Mouse (Mus musculus) CH12.LX (cell line): ENCODE measurements around the gene Bpifb9b. TPM values are rescaled to one million over a fixed set of nuclear protein-coding genes. Genes with fewer than 3 reads are reported as not detected.
"Not testable (repeated sequence)": the region's sequence is repeated elsewhere in the genome, so short reads cannot be mapped to it uniquely, and the experiment has no call there.

Experiments
- DNase-seq: peaks from one replicate; pipeline ENCODE4 v3.0.0-alpha.2; 2013; ENCODE audit errors: extremely low read depth
- H3K27ac ChIP-seq: 2 replicates; pipeline ENCODE4 v1.5.1; 2012; ENCODE audit warnings: low read depth, mild to moderate bottlenecking, control low read depth, moderate library complexity; ENCODE audit not compliant: insufficient read depth
- H3K27me3 ChIP-seq: replicated peaks from 2 replicates; pipeline ENCODE3; 2012; ENCODE audit warnings: inconsistent platforms
- H3K36me3 ChIP-seq, 2 experiments: replicated peaks in 1 of 2; 2 replicates each; pipeline versions ENCODE3 to v1.6.1; 2012; ENCODE audit warnings: inconsistent platforms in 1 of 2, low read length in 1 of 2, mild to moderate bottlenecking in 1 of 2, mixed read lengths in 1 of 2, moderate library complexity in 1 of 2; ENCODE audit not compliant: control insufficient read depth in 1 of 2, insufficient read depth in 1 of 2
- H3K4me1 ChIP-seq, 2 experiments: 2 replicates each; pipeline ENCODE4 v1.6.1; 2012; ENCODE audit warnings: inconsistent platforms in 1 of 2, moderate library complexity in 1 of 2; ENCODE audit not compliant: insufficient read depth in 2 of 2, control insufficient read depth in 1 of 2
- H3K4me2 ChIP-seq: 2 replicates; pipeline ENCODE4 v1.6.1; 2012; ENCODE audit warnings: low read depth, mild to moderate bottlenecking, control low read depth; ENCODE audit not compliant: poor library complexity, insufficient read depth, severe bottlenecking
- H3K4me3 ChIP-seq, 3 experiments: fragments of 150-350 bp in 1 of 3; sonication (generic) in 1 of 3; replicated peaks in 1 of 3; 2 replicates each; pipeline versions ENCODE3 to v1.5.1; 2011 to 2012; ENCODE audit warnings: low read depth in 2 of 3, low read length in 2 of 3, mild to moderate bottlenecking in 2 of 3, moderate library complexity in 2 of 3, control low read depth in 1 of 3, improper control_type of control experiment in 1 of 3, inconsistent platforms in 1 of 3, mixed read lengths in 1 of 3; ENCODE audit not compliant: poor library complexity in 1 of 3
- H3K79me2 ChIP-seq: replicated peaks from 2 replicates; pipeline ENCODE4 v1.6.1; 2012; ENCODE audit warnings: mild to moderate bottlenecking, moderate library complexity; ENCODE audit not compliant: control insufficient read depth, poor library complexity, insufficient read depth, severe bottlenecking; ENCODE audit errors: extremely low read depth
- H3K9ac ChIP-seq: 2 replicates; pipeline ENCODE4 v1.6.1; 2012; ENCODE audit warnings: low read depth, mild to moderate bottlenecking, control low read depth, moderate library complexity; ENCODE audit not compliant: insufficient read depth
- H3K9me3 ChIP-seq: replicated peaks from 2 replicates; pipeline ENCODE3; 2012; ENCODE audit warnings: low read length, inconsistent platforms, mixed read lengths
- BHLHE40 ChIP-seq: IDR thresholded peaks from 2 replicates; pipeline ENCODE4 v1.6.1; 2011; ENCODE audit warnings: mild to moderate bottlenecking, low read depth, low read length, improper control_type of control experiment
- CHD2 ChIP-seq: IDR thresholded peaks from 2 replicates; pipeline ENCODE4 v1.6.1; 2011; ENCODE audit warnings: low read length, improper control_type of control experiment
- CTCF ChIP-seq, 2 experiments: IDR thresholded peaks in 1 of 2; conservative IDR thresholded peaks in 1 of 2; 2 replicates each; pipeline ENCODE4 v1.5.1; 2011 to 2012; ENCODE audit warnings: low read depth in 2 of 2, low read length in 2 of 2, improper control_type of control experiment in 1 of 2, inconsistent platforms in 1 of 2, mild to moderate bottlenecking in 1 of 2, moderate library complexity in 1 of 2
- E2F4 ChIP-seq: IDR thresholded peaks from 2 replicates; pipeline ENCODE4 v1.6.1; 2011; ENCODE audit warnings: low read depth, low read length, improper control_type of control experiment; ENCODE audit not compliant: insufficient replicate concordance
- ELF1 ChIP-seq: IDR thresholded peaks from 2 replicates; pipeline ENCODE4 v1.6.1; 2014; ENCODE audit warnings: low read depth, mild to moderate bottlenecking, inconsistent platforms, low read length, improper control_type of control experiment
- GABPA ChIP-seq: IDR thresholded peaks from 2 replicates; pipeline ENCODE4 v1.6.1; 2012; ENCODE audit warnings: low read depth, low read length, improper control_type of control experiment, inconsistent platforms; ENCODE audit not compliant: insufficient replicate concordance
- IRF4 ChIP-seq: IDR thresholded peaks from 2 replicates; pipeline ENCODE4 v1.6.1; 2014; ENCODE audit warnings: low read depth, mild to moderate bottlenecking, inconsistent platforms, low read length, improper control_type of control experiment
- KAT2A ChIP-seq: IDR thresholded peaks from 2 replicates; pipeline ENCODE4 v1.6.1; 2012; ENCODE audit warnings: low read length, improper control_type of control experiment, inconsistent platforms; ENCODE audit not compliant: insufficient replicate concordance
- MAFK ChIP-seq: IDR thresholded peaks from 2 replicates; pipeline ENCODE4 v1.6.1; 2011; ENCODE audit warnings: low read length, improper control_type of control experiment; ENCODE audit not compliant: insufficient replicate concordance
- MEF2A ChIP-seq: IDR thresholded peaks from 2 replicates; pipeline ENCODE4 v1.6.1; 2014; ENCODE audit warnings: low read depth, mild to moderate bottlenecking, inconsistent platforms, low read length, improper control_type of control experiment, borderline replicate concordance
- NELFE ChIP-seq: IDR thresholded peaks from 2 replicates; pipeline ENCODE4 v1.6.1; 2011; ENCODE audit warnings: low read depth, low read length, improper control_type of control experiment
- NRF1 ChIP-seq: IDR thresholded peaks from 2 replicates; pipeline ENCODE4 v1.6.1; 2014; ENCODE audit warnings: low read depth, mild to moderate bottlenecking, inconsistent platforms, low read length, improper control_type of control experiment, moderate library complexity
- PAX5 ChIP-seq: IDR thresholded peaks from 2 replicates; pipeline ENCODE4 v1.6.1; 2012; ENCODE audit warnings: low read length, inconsistent platforms, mixed read lengths
- POLR2A ChIP-seq: IDR thresholded peaks from 2 replicates; pipeline ENCODE4 v1.6.1; 2011; ENCODE audit warnings: low read depth, mild to moderate bottlenecking, improper control_type of control experiment, low read length
- POLR2AphosphoS2 ChIP-seq: IDR thresholded peaks from 2 replicates; pipeline ENCODE4 v1.6.1; 2011; ENCODE audit warnings: low read depth, low read length, improper control_type of control experiment
- RAD21 ChIP-seq: IDR thresholded peaks from 2 replicates; pipeline ENCODE4 v1.6.1; 2011; ENCODE audit warnings: low read depth, mild to moderate bottlenecking, low read length, improper control_type of control experiment, moderate library complexity
- RCOR1 ChIP-seq: conservative IDR thresholded peaks from 2 replicates; pipeline ENCODE4 v1.6.1; 2012; ENCODE audit warnings: low read depth, mild to moderate bottlenecking, inconsistent platforms, low read length, improper control_type of control experiment
- SIN3A ChIP-seq: IDR thresholded peaks from 2 replicates; pipeline ENCODE4 v1.6.1; 2012; ENCODE audit warnings: low read length, improper control_type of control experiment, inconsistent platforms
- SMC3 ChIP-seq: IDR thresholded peaks from 2 replicates; pipeline ENCODE4 v1.6.1; 2011; ENCODE audit warnings: low read depth, low read length, improper control_type of control experiment
- TCF12 ChIP-seq: IDR thresholded peaks from 2 replicates; pipeline ENCODE4 v1.6.1; 2014; ENCODE audit warnings: low read depth, mild to moderate bottlenecking, inconsistent platforms, low read length, improper control_type of control experiment
- UBTF ChIP-seq: IDR thresholded peaks from 2 replicates; pipeline ENCODE4 v1.6.1; 2012; ENCODE audit warnings: low read depth, mild to moderate bottlenecking, inconsistent platforms, low read length, improper control_type of control experiment, moderate library complexity
- USF2 ChIP-seq: conservative IDR thresholded peaks from 2 replicates; pipeline ENCODE4 v1.6.1; 2011; ENCODE audit warnings: low read depth, low read length, improper control_type of control experiment
- ZC3H11A ChIP-seq: IDR thresholded peaks from 2 replicates; pipeline ENCODE4 v1.6.1; 2012; ENCODE audit warnings: low read depth, mild to moderate bottlenecking, inconsistent platforms, low read length, improper control_type of control experiment
- ZMIZ1 ChIP-seq: IDR thresholded peaks from 2 replicates; pipeline ENCODE4 v1.6.1; 2012; ENCODE audit warnings: low read depth, mild to moderate bottlenecking, inconsistent platforms, low read length, improper control_type of control experiment
- ZNF384 ChIP-seq: IDR thresholded peaks from 2 replicates; pipeline ENCODE4 v1.6.1; 2012; ENCODE audit warnings: low read depth, low read length, improper control_type of control experiment, inconsistent platforms
- dilution Hi-C: fragments of 300-500 bp; cut with MboI; formaldehyde crosslinking; loops from 2 replicates; pipeline ENCODE4 v1.14.3; 2020; ENCODE audit warnings: low sequenced_read_pairs; ENCODE audit not compliant: extremely low pct_unique_long_range_greater_than_20kb, extremely low pct_ligation_motif_present
- in situ Hi-C: fragments of 300-500 bp; cut with MboI; formaldehyde crosslinking; loops from 3 replicates; pipeline ENCODE4 v1.14.3; 2019; ENCODE audit warnings: low sequenced_read_pairs, low pct_ligation_motif_present, low pct_unique_long_range_greater_than_20kb, mixed read lengths
- polyA plus RNA-seq: library from polyadenylated mRNA; unstranded; fragments of >175 nt; gene quantifications from 2 replicates; pipeline ENCODE4 v1.2.1, GENCODE M21; 2012; ENCODE audit warnings: low read depth; ENCODE audit not compliant: insufficient read length
- total RNA-seq, 2 experiments: library from RNA; depleted of rRNA; stranded (reverse); fragments of 300-350 nt in 1 of 2; fragments of >200 nt in 1 of 2; gene quantifications; 2 replicates each; pipeline ENCODE4 v1.2.3; 2012 to 2014

The Bpifb9b gene
- total and polyA plus RNA-seq, 3 experiments: not detected

DNA sequence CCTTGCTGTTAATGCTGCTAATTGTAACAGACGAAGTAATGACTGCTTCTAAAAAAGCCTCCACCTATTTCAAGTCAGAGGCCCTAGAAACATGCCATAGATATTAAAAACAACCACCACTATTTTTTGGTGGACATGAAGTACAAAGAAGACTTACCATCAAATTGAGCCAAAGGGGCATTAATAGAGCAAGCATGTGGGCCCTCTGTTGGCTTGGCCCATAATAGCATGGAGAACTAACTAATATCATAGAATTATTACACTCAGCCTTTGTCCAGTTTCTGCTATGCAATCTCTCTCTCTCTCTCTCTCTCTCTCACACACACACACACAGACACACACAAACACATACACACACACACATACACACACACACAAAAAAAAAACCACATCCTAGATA, 14.2 kb upstream of the Bpifb9b start:
- TF ChIP-seq RCOR1 (no peak), E2F4 (no peak), IRF4 (no peak), ZNF384 (no peak), USF2 (no peak), CTCF (conservative IDR thresholded peaks at IDR 0.05 in 1 of 2, IDR thresholded peaks at IDR 0.05 in 1 of 2; ENCODE audit: low read depth in 2 of 2, low read length in 2 of 2) (peak in 1 of 2 experiments; percentile 42; a peak in 2 of 4 replicates)
- Histone ChIP-seq H3K4me3 (no peak overlapping the region), H3K27me3 (peaks cover 39% of the 10 kb centered on the region), H3K9me3 (no peaks in the 10 kb centered on the region), H3K79me2 (no peaks in the 10 kb centered on the region), H3K4me2 (no peak overlapping the region), H3K36me3 (no peaks in the 10 kb centered on the region), H3K9ac (no peak overlapping the region), H3K27ac (no peak overlapping the region), H3K4me1 (no peaks in the 10 kb centered on the region)
- dilution Hi-C loops (no loop called here), in situ Hi-C loops (loop anchor here (5.0 kb wide), 1 partner anchor 91 kb away; no protein-coding TSS in a partner anchor)
- DNase-seq: no peak

DNA sequence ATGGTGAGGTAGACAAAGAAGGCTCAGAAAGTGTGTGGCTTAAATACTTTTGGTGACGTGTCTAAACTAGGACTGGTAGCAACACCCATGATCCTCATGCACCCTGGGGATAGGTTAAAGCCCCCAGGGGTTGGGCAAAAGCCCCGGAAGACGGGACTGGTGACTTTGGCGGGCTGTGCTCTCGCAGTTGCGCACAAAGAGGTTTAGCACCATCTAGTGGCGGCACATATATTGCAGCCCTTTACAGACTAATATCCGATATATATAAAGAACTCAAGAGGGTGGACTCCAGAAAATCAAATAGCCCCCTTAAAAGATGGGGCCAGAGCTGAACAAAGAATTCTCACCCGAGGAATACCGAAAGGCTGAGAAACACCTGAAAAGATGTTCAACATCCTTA, 12.3 kb upstream of the Bpifb9b start:
- H3K9me3 ChIP-seq, H3K4me1 ChIP-seq, H3K79me2 ChIP-seq, H3K4me3 ChIP-seq, H3K36me3 ChIP-seq, dilution Hi-C loops: not testable (repeated sequence)
- in situ Hi-C loops: loop anchor here (5.0 kb wide), 1 partner anchor 92 kb away; no protein-coding TSS in a partner anchor
- peak; percentile 49 for DNase-seq
- peaks cover 41% of the 10 kb centered on the region for H3K27me3 ChIP-seq
- TF ChIP-seq ELF1 (peak; percentile 64), SMC3 (peak; percentile 35), RAD21 (peak; percentile 52), E2F4 (peak; percentile 77; the same call in 1 of the 2 replicates), CTCF (conservative IDR thresholded peaks at IDR 0.05 in 1 of 2, IDR thresholded peaks at IDR 0.05 in 1 of 2; ENCODE audit: low read depth in 2 of 2, low read length in 2 of 2) (peak in 1 of 2 experiments; percentile 62; a peak in 2 of 4 replicates), NRF1 (peak; percentile 67)
- TF ChIP-seq, all 38 proteins: peak for 6; not testable (repeated sequence) for 32
- H3K27ac ChIP-seq, H3K9ac ChIP-seq: not testable (repeated sequence)
- H3K4me2 ChIP-seq: peak overlapping the region; percentile 6; the same call in 1 of the 2 replicates

DNA sequence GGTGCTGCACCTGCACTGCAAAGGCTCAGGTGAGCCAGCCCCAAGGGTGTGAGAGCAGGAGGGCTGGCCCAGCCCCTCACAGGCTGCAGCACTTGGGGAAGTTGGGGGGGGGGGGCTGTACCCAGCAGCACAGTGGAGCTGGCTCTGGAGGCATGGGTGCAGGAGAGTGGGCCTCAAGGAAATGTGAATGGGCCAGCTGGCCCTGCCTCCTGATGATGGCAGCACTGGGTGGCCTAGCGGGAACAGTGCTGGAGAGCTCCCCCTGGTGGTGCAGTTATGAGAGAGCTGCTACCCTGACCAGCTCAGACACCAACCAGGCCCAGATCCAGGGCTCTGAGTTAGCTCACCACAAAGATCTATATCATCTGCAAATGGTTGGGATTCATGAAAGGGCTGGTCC, 6.5 kb upstream of the Bpifb9b start:
- peak; percentile 83 for DNase-seq
- peaks cover 32% of the 10 kb centered on the region for H3K27me3 ChIP-seq
- no peak overlapping the region for H3K4me3 ChIP-seq
- no peaks in the 10 kb centered on the region for H3K79me2 ChIP-seq
- no peak overlapping the region for H3K27ac ChIP-seq
- H3K9me3 ChIP-seq: no peaks in the 10 kb centered on the region
- no peak overlapping the region for H3K4me2 ChIP-seq
- in situ Hi-C loops (no loop called here), dilution Hi-C loops (no loop called here)
- no peaks in the 10 kb centered on the region for H3K4me1 ChIP-seq
- no peaks in the 10 kb centered on the region for H3K36me3 ChIP-seq
- H3K9ac ChIP-seq: no peak overlapping the region
- TF ChIP-seq ZMIZ1 (no peak), GABPA (no peak), ZC3H11A (no peak), UBTF (no peak), CHD2 (no peak), RCOR1 (no peak), KAT2A (no peak), MEF2A (no peak), SIN3A (no peak), BHLHE40 (no peak), E2F4 (no peak), POLR2A (no peak), USF2 (no peak), PAX5 (no peak), TCF12 (no peak), RAD21 (peak; percentile 46), NELFE (peak; percentile 54; the same call in 1 of the 2 replicates), MAFK (no peak), IRF4 (no peak), NRF1 (no peak), POLR2AphosphoS2 (no peak)
